In the genomic region with DNA sequence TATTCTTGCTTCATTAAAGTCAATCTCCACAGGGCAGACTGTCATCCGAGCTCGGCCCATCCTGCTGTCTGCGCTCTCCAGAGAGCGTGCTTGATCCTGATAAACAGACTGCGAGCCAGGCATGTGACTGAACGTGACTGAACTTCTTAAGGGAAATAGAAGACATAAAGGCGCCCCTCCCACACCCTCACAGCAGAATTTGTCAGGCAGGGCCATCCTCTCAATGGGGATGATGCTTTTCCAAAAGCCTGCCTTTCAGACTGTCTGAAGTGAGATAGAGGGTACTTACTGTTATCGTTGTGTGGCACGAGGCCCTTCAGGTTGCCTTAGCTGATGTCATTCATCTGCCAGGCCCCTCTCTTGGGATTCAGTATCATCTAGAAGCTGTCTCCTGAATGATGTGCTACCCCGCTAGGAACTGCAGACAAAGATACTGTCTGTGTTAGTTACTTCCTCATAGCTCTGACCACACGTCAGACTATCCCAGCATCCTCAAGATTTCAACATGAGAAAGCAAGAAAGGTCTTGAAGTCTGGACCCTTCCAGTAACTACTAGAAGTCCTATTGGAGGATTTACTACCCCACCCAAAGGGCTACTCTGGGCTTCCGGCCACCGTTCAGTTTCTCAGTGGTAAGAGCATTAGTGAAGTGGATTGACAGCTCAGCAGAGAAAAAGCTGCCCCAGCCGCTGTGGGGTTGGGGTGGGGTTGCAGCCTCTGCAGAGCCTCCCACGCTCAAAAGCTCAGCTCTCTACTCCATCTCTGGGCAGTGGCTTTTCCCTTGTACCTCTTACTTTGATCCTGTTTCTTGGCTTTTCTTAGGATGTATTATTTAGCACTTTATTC, we compare ENCODE assay signal across 9 mouse cellular contexts. TPM values are rescaled to one million over a fixed set of nuclear protein-coding genes. Genes with fewer than 3 reads are reported as not detected.
DNase-seq lines count a peak whose midpoint lies in the region; ATAC-seq lines count a peak whose summit lies in the region.
"Had no signal": no experiment of that assay in that cellular context is flagged by ENCODE, and none has a peak within 500 bp of the region (broad histone marks: within the 10 kb centered on the region; RNA-seq: fewer than 3 reads in every experiment).

No protein-coding gene starts in this region.

- H3K4me2 ChIP-seq in liver, embryonic 16.5 days (ENCODE audit: low read depth, low read length): peak overlapping the region; percentile 81

- 13% methylated on average over 15 of the region's 15 CpGs for WGBS in liver, embryonic 16.5 days (ENCODE audit: insufficient replicate concordance)

- peak; percentile 91 for ATAC-seq in liver, embryonic 16.5 days (ENCODE audit: low read depth)
- ATAC-seq: forebrain, postnatal 0 days had no signal

- DNase-seq in MN1 (ENCODE audit: low spot score): peak; percentile 32
- DNase-seq in c-Kit-positive CD71-positive TER-119-positive erythroid progenitor cells, embryonic 14.5 days (ENCODE audit: low spot score): peak; percentile 91
- DNase-seq in spleen, postnatal 14 days (ENCODE audit: low spot score in 2 of 2): peak; percentile 35 to 49
- no peak for DNase-seq in frontal cortex, postnatal 14 days (ENCODE audit: low spot score in 2 of 2)
- DNase-seq in adrenal gland, postnatal 36 days: no peak
- no peak for DNase-seq in adrenal gland, postnatal 14 days
- DNase-seq: adrenal gland, postnatal 10 days; forebrain, postnatal 0 days had no signal

- no peaks in the 10 kb centered on the region for H3K36me3 ChIP-seq in liver, embryonic 16.5 days (ENCODE audit: control insufficient read depth, insufficient read depth)

- peaks cover 55% of the 10 kb centered on the region for H3K4me1 ChIP-seq in liver, embryonic 16.5 days (ENCODE audit: control insufficient read depth, low read depth, low read length)

- peak overlapping the region; percentile 99 for H3K27ac ChIP-seq in liver, embryonic 16.5 days (ENCODE audit: low read length)

- H3K9me3 ChIP-seq in liver, embryonic 16.5 days (replicated peaks; ENCODE audit: control insufficient read depth, low read length): no peaks in the 10 kb centered on the region

- H3K27me3 ChIP-seq in liver, embryonic 16.5 days (ENCODE audit: control insufficient read depth, insufficient read depth, low read depth, low read length): no peaks in the 10 kb centered on the region

- peak overlapping the region; percentile 73 for H3K9ac ChIP-seq in liver, embryonic 16.5 days (ENCODE audit: low read depth, low read length)
- H3K9ac ChIP-seq: forebrain, postnatal 0 days had no signal

- peak overlapping the region; percentile 65 for H3K4me3 ChIP-seq in liver, embryonic 16.5 days (ENCODE audit: low read depth, low read length)

RNA-seq across cellular contexts. Expression of a gene that starts 28.2 kb away (rescaled TPM):
- 87.9 and 88.3 TPM in 2 replicates for polyA plus RNA-seq in liver, embryonic 16.5 days (2015; fragmentation: Nextera tagmentation; extraction: Ambion mirVana)
- total RNA-seq in adrenal gland, postnatal 36 days (2021): 1 to 10 TPM; 2.7 to 4.0 TPM
- 3.9 and 6.8 TPM in 2 replicates for total RNA-seq in adrenal gland, postnatal 14 days (2021)

Comparison
In these comparisons a context has a peak if more than half of its experiments do, and no peak if none do; other contexts are left out.
1. DNase-seq: peak in MN1 (single experiment), c-Kit-positive CD71-positive TER-119-positive erythroid progenitor cells, embryonic 14.5 days (single experiment) and spleen, postnatal 14 days (2 of 2); none in frontal cortex, postnatal 14 days (0 of 2), adrenal gland, postnatal 36 days (0 of 2) and adrenal gland, postnatal 14 days (single experiment).